Mouse (Mus musculus) liver, adult 2 months (tissue): Measurements from ENCODE around the gene Elmsan1. TPM values are rescaled to one million over a fixed set of nuclear protein-coding genes. Genes with fewer than 3 reads are reported as not detected.
"Not testable (repeated sequence)": the region's sequence is repeated elsewhere in the genome, so short reads cannot be mapped to it uniquely, and the experiment has no call there.

Experiments
- DNase-seq: peaks from one replicate; pipeline ENCODE4 v3.0.0-alpha.2; 2011; ENCODE audit warnings: low read depth, low spot score; ENCODE audit errors: extremely low read depth
- H3K27ac ChIP-seq: fragments of 200-500 bp; replicated peaks from 2 replicates; pipeline ENCODE4 v1.5.1; 2012; ENCODE audit warnings: low read depth, mild to moderate bottlenecking, control low read depth, inconsistent platforms, low read length; ENCODE audit not compliant: insufficient read depth
- H3K27me3 ChIP-seq: fragments of 200-500 bp; 2 replicates; pipeline ENCODE4 v1.6.1; 2012; ENCODE audit warnings: mild to moderate bottlenecking, moderate library complexity, low read length, inconsistent platforms; ENCODE audit not compliant: control insufficient read depth, insufficient read depth
- H3K36me3 ChIP-seq: fragments of 200-500 bp; 2 replicates; pipeline ENCODE4 v1.6.1; 2012; ENCODE audit warnings: low read length, inconsistent platforms; ENCODE audit not compliant: control insufficient read depth, insufficient read depth
- H3K4me1 ChIP-seq: fragments of 200-500 bp; 2 replicates; pipeline ENCODE4 v1.6.1; 2011; ENCODE audit warnings: low read length; ENCODE audit not compliant: control insufficient read depth, insufficient read depth
- H3K4me3 ChIP-seq: fragments of 200-500 bp; 2 replicates; pipeline ENCODE4 v1.5.1; 2011; ENCODE audit warnings: low read depth, mild to moderate bottlenecking, control low read depth, low read length, moderate library complexity; ENCODE audit not compliant: insufficient read depth
- H3K79me2 ChIP-seq: fragments of 200-500 bp; 2 replicates; pipeline ENCODE4 v1.6.1; 2012; ENCODE audit warnings: inconsistent platforms, mild to moderate bottlenecking, low read length, moderate library complexity; ENCODE audit not compliant: control insufficient read depth, insufficient read depth
- H3K9ac ChIP-seq: fragments of 200-500 bp; 2 replicates; pipeline ENCODE4 v1.6.1; 2012; ENCODE audit warnings: low read depth, mild to moderate bottlenecking, control low read depth, inconsistent platforms, low read length
- CTCF ChIP-seq: fragments of 200-500 bp; IDR thresholded peaks from 2 replicates; pipeline ENCODE4 v1.5.1; 2011; ENCODE audit warnings: low read depth, low read length, control low read depth
- POLR2A ChIP-seq: fragments of 200-500 bp; IDR thresholded peaks from 2 replicates; pipeline ENCODE4 v1.6.1; 2011; ENCODE audit warnings: low read length, control low read depth; ENCODE audit not compliant: insufficient read depth; ENCODE audit errors: extremely low read depth
- WGBS: fragments of 180-500 bp; shearing (Covaris S2); methylation state at CpG from one replicate; pipeline ENCODE4 v1.1.7; 2018; 5-methylcytosine and 5-hydroxymethylcytosine counted together
- polyA plus RNA-seq: library from polyadenylated mRNA; depleted of rRNA; stranded (reverse); fragments of >200 nt; gene quantifications from 2 replicates; pipeline ENCODE4 v1.2.3, GENCODE M21; 2012
- total RNA-seq: library from RNA; depleted of rRNA; stranded (reverse); fragments of >200 nt; gene quantifications from 2 replicates; pipeline ENCODE4 v1.2.3, GENCODE M21; 2014

Gene Elmsan1
- total and polyA plus RNA-seq, 2 experiments = 2.3 to 3.8 TPM

- no peak overlapping the region for H3K27ac ChIP-seq
- peaks cover 2% of the 10 kb centered on the region; the same call in 1 of the 2 replicates for H3K4me1 ChIP-seq
- H3K9ac ChIP-seq = no peak overlapping the region
- H3K4me3 ChIP-seq = no peak overlapping the region
- DNase-seq = no peak
- no peaks in the 10 kb centered on the region for H3K27me3 ChIP-seq
- 91% methylated on average over 4 of the region's 4 CpGs for WGBS
- H3K79me2 ChIP-seq = no peaks in the 10 kb centered on the region
- TF ChIP-seq POLR2A = no peak
- no peak for TF ChIP-seq CTCF
- no peaks in the 10 kb centered on the region for H3K36me3 ChIP-seq
Observed at GRCm38 (mm10) chr12:84110814-84111213, 107.9 kb downstream of the Elmsan1 start.

- DNase-seq = no peak
- H3K79me2 ChIP-seq = no peaks in the 10 kb centered on the region
- peaks cover 2% of the 10 kb centered on the region; the same call in 1 of the 2 replicates for H3K4me1 ChIP-seq
- H3K4me3 ChIP-seq = no peak overlapping the region
- WGBS = 97% methylated on average over 1 of the region's 1 CpGs
- no peaks in the 10 kb centered on the region for H3K27me3 ChIP-seq
- TF ChIP-seq CTCF (no peak), POLR2A (no peak)
- no peak overlapping the region for H3K9ac ChIP-seq
- H3K27ac ChIP-seq = no peak overlapping the region
- H3K36me3 ChIP-seq = no peaks in the 10 kb centered on the region
Observed at GRCm38 (mm10) chr12:84109924-84110323, 108.8 kb downstream of the Elmsan1 start.

- Histone ChIP-seq H3K9ac (no peak overlapping the region), H3K4me3 (no peak overlapping the region), H3K4me1 (no peaks in the 10 kb centered on the region), H3K36me3 (no peaks in the 10 kb centered on the region), H3K79me2 (no peaks in the 10 kb centered on the region), H3K27ac (no peak overlapping the region), H3K27me3 (no peaks in the 10 kb centered on the region)
- DNase-seq = no peak
- TF ChIP-seq CTCF = no peak
- TF ChIP-seq POLR2A = no peak
- 82% methylated on average over 1 of the region's 1 CpGs for WGBS
Observed at GRCm38 (mm10) chr12:84107692-84108091, 111.0 kb downstream of the Elmsan1 start.

- WGBS = 90% methylated on average over 3 of the region's 3 CpGs
- no peak for TF ChIP-seq CTCF
- no peak for TF ChIP-seq POLR2A
- Histone ChIP-seq H3K4me1 (no peaks in the 10 kb centered on the region), H3K27ac (no peak overlapping the region), H3K79me2 (no peaks in the 10 kb centered on the region), H3K27me3 (no peaks in the 10 kb centered on the region), H3K36me3 (no peaks in the 10 kb centered on the region), H3K9ac (no peak overlapping the region), H3K4me3 (no peak overlapping the region)
- no peak for DNase-seq
Observed at GRCm38 (mm10) chr12:84107012-84107411, 111.7 kb downstream of the Elmsan1 start.

GRCm38 (mm10) chr12:84101493-84101845 is 117.2 kb downstream of the Elmsan1 start:
- Histone ChIP-seq H3K9ac (no peak overlapping the region; the same call in 1 of the 2 replicates), H3K79me2 (no peaks in the 10 kb centered on the region), H3K27me3 (no peaks in the 10 kb centered on the region), H3K4me3 (peak overlapping the region; percentile 60; the same call in 1 of the 2 replicates), H3K27ac (no peak overlapping the region), H3K36me3 (no peaks in the 10 kb centered on the region), H3K4me1 (peaks cover 1% of the 10 kb centered on the region; the same call in 1 of the 2 replicates)
- no peak for DNase-seq
- TF ChIP-seq POLR2A = no peak
- TF ChIP-seq CTCF = no peak
- 47% methylated on average over 2 of the region's 2 CpGs for WGBS

GRCm38 (mm10) chr12:84100604-84101492 is 117.8 kb downstream of the Elmsan1 start, which contains the start of gene Acot6:
TSS of gene Acot6 (plus strand) at chr12:84100654.
- not testable (repeated sequence) for H3K79me2 ChIP-seq, H3K27ac ChIP-seq, H3K36me3 ChIP-seq, H3K27me3 ChIP-seq, H3K4me1 ChIP-seq
- H3K9ac ChIP-seq = peak within 1 kb of the TSS; percentile 50
- peak within 1 kb of the TSS; percentile 60 for H3K4me3 ChIP-seq
- under 1% methylated on average over 80 of the region's 80 CpGs for WGBS
- peak; percentile 67 for DNase-seq
